Mouse (Mus musculus): ENCODE results near the gene Stard7. TPM values are rescaled to one million over a fixed set of nuclear protein-coding genes. Genes with fewer than 3 reads are reported as not detected.
"Not testable (repeated sequence)": the region's sequence is repeated elsewhere in the genome, so short reads cannot be mapped to it uniquely, and the experiment has no call there.

The Stard7 gene
- total RNA-seq (2021) = 100 to 1,000 TPM; 107 to 134 TPM
- long read RNA-seq, experiment 1, transcript Stard7-202 (8 exons, 3,116 nt) = major isoform, 199 of 227 reads
- long read RNA-seq, experiment 1, partial matches to known transcripts = 6 of 227 reads
- long read RNA-seq, experiment 1, other reads (novel, unspliced or antisense) = 17 of 227 reads
- long read RNA-seq, experiment 2, transcript Stard7-202 (8 exons, 3,116 nt) = major isoform, 152 of 175 reads
- long read RNA-seq, experiment 2, partial matches to known transcripts = 12 of 175 reads
- long read RNA-seq, experiment 2, other reads (novel, unspliced or antisense) = 9 of 175 reads

- DNase-seq (ENCODE audit: low spot score) = peak; percentile 98
Observed at GRCm38 (mm10) chr2:127269491-127270299, at the start of gene Stard7. Stard7 (plus strand) TSS chr2:127270218.

GRCm38 (mm10) chr2:127225261-127225660 is 44.8 kb upstream of the Stard7 start:
- no peak for DNase-seq (ENCODE audit: low spot score)

GRCm38 (mm10) chr2:127237897-127238610 is 32.0 kb upstream of the Stard7 start:
- DNase-seq (ENCODE audit: low spot score) = no peak

- DNase-seq (ENCODE audit: low spot score) = no peak
Observed at GRCm38 (mm10) chr2:127240065-127240464, 30.0 kb upstream of the Stard7 start.

- peak; percentile 98 for DNase-seq (ENCODE audit: low spot score)
Observed at GRCm38 (mm10) chr2:127247592-127248333, 22.3 kb upstream of the Stard7 start, which contains the start of the genes Ciao1 and Tmem127. Ciao1 (minus strand) TSS chr2:127247816. Tmem127 (plus strand) TSS chr2:127247908.

- peak; percentile 27 for DNase-seq (ENCODE audit: low spot score)
Observed at GRCm38 (mm10) chr2:127248334-127249004, 21.5 kb upstream of the Stard7 start.

- DNase-seq (ENCODE audit: low spot score) = peak; percentile 59
Observed at GRCm38 (mm10) chr2:127250291-127251008, 19.6 kb upstream of the Stard7 start.

- DNase-seq (ENCODE audit: low spot score) = peak; percentile 48
Observed at GRCm38 (mm10) chr2:127251457-127251856, 18.6 kb upstream of the Stard7 start.

GRCm38 (mm10) chr2:127251880-127252527 is 18.0 kb upstream of the Stard7 start:
- peak; percentile 65 for DNase-seq (ENCODE audit: low spot score)

- DNase-seq (ENCODE audit: low spot score) = no peak
Observed at GRCm38 (mm10) chr2:127252787-127253186, 17.2 kb upstream of the Stard7 start.

GRCm38 (mm10) chr2:127254604-127255134 is 15.3 kb upstream of the Stard7 start:
- DNase-seq (ENCODE audit: low spot score) = no peak

GRCm38 (mm10) chr2:127255294-127255693 is 14.7 kb upstream of the Stard7 start:
- no peak for DNase-seq (ENCODE audit: low spot score)

GRCm38 (mm10) chr2:127259340-127259739 is 10.7 kb upstream of the Stard7 start:
- peak; percentile 30 for DNase-seq (ENCODE audit: low spot score)

GRCm38 (mm10) chr2:127262480-127262879 is 7.5 kb upstream of the Stard7 start:
- no peak for DNase-seq (ENCODE audit: low spot score)

- no peak for DNase-seq (ENCODE audit: low spot score)
Observed at GRCm38 (mm10) chr2:127267854-127268253, 2.2 kb upstream of the Stard7 start.

GRCm38 (mm10) chr2:127270300-127271041 is 453 bp downstream of the Stard7 start:
- DNase-seq (ENCODE audit: low spot score) = peak; percentile 81

- DNase-seq (ENCODE audit: low spot score) = peak; percentile 44
Observed at GRCm38 (mm10) chr2:127271042-127271515, 1.1 kb downstream of the Stard7 start.

GRCm38 (mm10) chr2:127272049-127272448 is 2.0 kb downstream of the Stard7 start:
- DNase-seq (ENCODE audit: low spot score) = not testable (repeated sequence)
